Mouse (Mus musculus) limb, embryonic 14.5 days (tissue): ENCODE data around the gene Pdcd7. TPM values are rescaled to one million over a fixed set of nuclear protein-coding genes. Genes with fewer than 3 reads are reported as not detected.

Experiments
- ATAC-seq: fragments of 200-750 bp; cut with Nextera tagmentation; 2 replicates; pipeline ENCODE4 v1.8.0; 2017; ENCODE audit warnings: low read depth, moderate number of reproducible peaks, moderate TSS enrichment; ENCODE audit not compliant: low FRiP score
- DNase-seq: peaks from one replicate; pipeline ENCODE4 v3.0.0-alpha.2; 2015; ENCODE audit warnings: low spot score
- H3K27ac ChIP-seq: fragments of 300-500 bp; sonication (generic); replicated peaks from 2 replicates; pipeline ENCODE4 v1.5.1; 2014; ENCODE audit warnings: low read depth, mild to moderate bottlenecking, low read length, moderate library complexity, mixed read lengths
- H3K27me3 ChIP-seq: fragments of 300-500 bp; sonication (generic); 2 replicates; pipeline ENCODE4 v1.6.1; 2014; ENCODE audit warnings: low read length, mixed read lengths; ENCODE audit not compliant: control insufficient read depth, insufficient read depth
- H3K36me3 ChIP-seq: fragments of 300-500 bp; sonication (generic); 2 replicates; pipeline ENCODE4 v1.6.1; 2014; ENCODE audit warnings: mild to moderate bottlenecking, low read length, moderate library complexity, mixed read lengths; ENCODE audit not compliant: control insufficient read depth, insufficient read depth
- H3K4me1 ChIP-seq: fragments of 300-500 bp; sonication (generic); 2 replicates; pipeline ENCODE4 v1.6.1; 2014; ENCODE audit warnings: antibody characterized with exemption, low read length, mixed read lengths; ENCODE audit not compliant: control insufficient read depth, insufficient read depth
- H3K4me2 ChIP-seq: fragments of 300-500 bp; sonication (generic); replicated peaks from 2 replicates; pipeline ENCODE4 v1.6.1; 2014; ENCODE audit warnings: low read depth, mild to moderate bottlenecking, low read length, moderate library complexity; ENCODE audit not compliant: severe bottlenecking
- H3K4me3 ChIP-seq: fragments of 300-500 bp; sonication (generic); replicated peaks from 2 replicates; pipeline ENCODE4 v1.5.1; 2014; ENCODE audit warnings: low read length
- H3K9ac ChIP-seq: fragments of 300-500 bp; sonication (generic); 2 replicates; pipeline ENCODE4 v1.6.1; 2014; ENCODE audit warnings: mild to moderate bottlenecking, low read depth, low read length, moderate library complexity; ENCODE audit not compliant: severe bottlenecking
- H3K9me3 ChIP-seq: fragments of 300-500 bp; sonication (generic); 2 replicates; pipeline ENCODE4 v1.6.1; 2016; ENCODE audit warnings: low read length; ENCODE audit not compliant: control insufficient read depth
- POLR2A ChIP-seq: fragments of 200-500 bp; IDR thresholded peaks from 2 replicates; pipeline ENCODE4 v1.8.0; 2012; ENCODE audit warnings: inconsistent platforms, mild to moderate bottlenecking, moderate library complexity, borderline replicate concordance; ENCODE audit not compliant: insufficient read depth, insufficient read length; ENCODE audit errors: extremely low read depth
- WGBS: fragments of 180-500 bp; shearing (Covaris S2); extraction: QIAGEN DNeasy Blood & Tissue Kit; methylation state at CpG from one replicate; pipeline ENCODE4 v1.1.7; 2014; 5-methylcytosine and 5-hydroxymethylcytosine counted together
- polyA plus RNA-seq, 2 experiments: library from polyadenylated mRNA; depleted of rRNA in 1 of 2; stranded (reverse) in 1 of 2; unstranded in 1 of 2; fragments of >200 nt; fragmentation: Nextera tagmentation in 1 of 2; extraction: Ambion mirVana in 1 of 2; gene quantifications; 2 replicates each; pipeline versions ENCODE4 v1.2.1 to v1.2.3; 2012 to 2014

Gene Pdcd7
- polyA plus RNA-seq, 2 experiments: 15.7 to 16.2 TPM

DNA sequence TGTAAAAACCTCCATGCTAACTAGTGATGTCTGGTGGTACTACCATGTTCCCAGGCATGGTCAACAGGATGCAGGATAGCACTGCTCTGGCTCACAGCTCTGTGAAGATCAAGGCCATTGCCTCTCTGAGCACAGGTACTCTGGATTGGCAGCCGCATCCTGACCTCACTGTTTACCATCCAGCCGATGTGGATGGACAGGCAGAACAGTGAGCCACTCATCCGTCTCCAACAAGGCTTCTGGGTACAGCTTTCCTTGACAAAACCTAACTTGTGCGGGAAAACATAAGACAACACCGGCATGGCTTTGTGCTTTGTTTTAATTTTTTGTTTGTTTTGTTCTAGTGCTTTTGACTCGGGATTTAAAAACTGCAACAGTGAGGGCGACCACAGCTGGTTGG, 19.8 kb downstream of the Pdcd7 start:
- DNase-seq: no peak
- H3K27me3 ChIP-seq: no peaks in the 10 kb centered on the region
- peaks cover 25% of the 10 kb centered on the region for H3K36me3 ChIP-seq
- 88% methylated on average over 7 of the region's 7 CpGs for WGBS
- no peak overlapping the region for H3K27ac ChIP-seq
- H3K9me3 ChIP-seq: no peaks in the 10 kb centered on the region
- H3K4me1 ChIP-seq: no peaks in the 10 kb centered on the region
- ATAC-seq: no peak
- TF ChIP-seq POLR2A: no peak
- H3K4me2 ChIP-seq: no peak overlapping the region
- H3K4me3 ChIP-seq: no peak overlapping the region
- H3K9ac ChIP-seq: no peak overlapping the region

DNA sequence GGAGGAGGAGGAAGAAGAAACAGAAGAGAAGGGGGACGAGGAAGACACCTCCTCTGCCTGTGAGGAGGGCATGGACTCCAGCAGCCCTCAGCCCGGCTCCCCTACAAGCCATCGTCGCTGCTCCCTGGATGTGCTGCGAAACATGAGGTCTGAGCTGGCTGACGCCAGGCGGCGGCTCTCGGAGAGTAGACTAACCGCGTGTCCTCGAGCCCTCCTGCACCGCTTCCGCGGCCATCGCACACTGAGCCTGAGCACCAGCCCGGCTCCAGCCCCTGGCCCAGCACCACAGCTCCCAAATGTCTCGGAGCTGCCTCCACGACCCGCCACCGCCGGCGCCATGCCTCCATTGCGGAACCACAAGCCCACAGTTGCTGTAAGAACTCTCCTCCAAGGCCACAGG, 25.9 kb downstream of the Pdcd7 start:
- Histone ChIP-seq H3K27ac (no peak overlapping the region), H3K4me2 (no peak overlapping the region), H3K9me3 (no peaks in the 10 kb centered on the region), H3K36me3 (no peaks in the 10 kb centered on the region; the same call in 1 of the 2 replicates), H3K27me3 (no peaks in the 10 kb centered on the region), H3K9ac (no peak overlapping the region), H3K4me3 (no peak overlapping the region), H3K4me1 (no peaks in the 10 kb centered on the region)
- ATAC-seq (no peak), DNase-seq (no peak)
- 81% methylated on average over 23 of the region's 24 CpGs for WGBS
- no peak for TF ChIP-seq POLR2A

DNA sequence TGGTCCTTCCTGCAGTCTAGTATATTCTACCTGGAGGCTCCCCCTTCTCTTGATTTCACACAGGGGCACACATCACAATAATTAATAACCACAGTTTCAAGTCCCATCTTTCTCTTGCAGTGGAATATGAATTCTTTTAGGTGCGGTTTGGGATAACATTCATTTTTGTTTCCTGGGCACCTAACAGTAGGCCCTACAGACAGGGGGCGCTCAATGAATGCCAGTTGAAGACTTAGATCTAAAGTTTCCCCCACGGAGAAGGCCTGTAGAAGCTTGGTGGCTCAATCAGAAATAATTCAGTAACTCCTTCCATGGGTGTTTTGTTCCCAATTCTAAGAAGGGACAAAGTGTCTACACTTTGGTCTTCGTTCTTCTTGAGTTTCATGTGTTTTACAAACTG, 26.5 kb downstream of the Pdcd7 start:
- H3K9me3 ChIP-seq: no peaks in the 10 kb centered on the region
- no peaks in the 10 kb centered on the region; the same call in 1 of the 2 replicates for H3K36me3 ChIP-seq
- no peak overlapping the region for H3K4me2 ChIP-seq
- DNase-seq (no peak), ATAC-seq (no peak)
- no peak for TF ChIP-seq POLR2A
- H3K27me3 ChIP-seq: no peaks in the 10 kb centered on the region
- no peak overlapping the region for H3K4me3 ChIP-seq
- no peak overlapping the region for H3K27ac ChIP-seq
- H3K4me1 ChIP-seq: no peaks in the 10 kb centered on the region
- H3K9ac ChIP-seq: no peak overlapping the region
- WGBS: 76% methylated on average over 4 of the region's 4 CpGs

DNA sequence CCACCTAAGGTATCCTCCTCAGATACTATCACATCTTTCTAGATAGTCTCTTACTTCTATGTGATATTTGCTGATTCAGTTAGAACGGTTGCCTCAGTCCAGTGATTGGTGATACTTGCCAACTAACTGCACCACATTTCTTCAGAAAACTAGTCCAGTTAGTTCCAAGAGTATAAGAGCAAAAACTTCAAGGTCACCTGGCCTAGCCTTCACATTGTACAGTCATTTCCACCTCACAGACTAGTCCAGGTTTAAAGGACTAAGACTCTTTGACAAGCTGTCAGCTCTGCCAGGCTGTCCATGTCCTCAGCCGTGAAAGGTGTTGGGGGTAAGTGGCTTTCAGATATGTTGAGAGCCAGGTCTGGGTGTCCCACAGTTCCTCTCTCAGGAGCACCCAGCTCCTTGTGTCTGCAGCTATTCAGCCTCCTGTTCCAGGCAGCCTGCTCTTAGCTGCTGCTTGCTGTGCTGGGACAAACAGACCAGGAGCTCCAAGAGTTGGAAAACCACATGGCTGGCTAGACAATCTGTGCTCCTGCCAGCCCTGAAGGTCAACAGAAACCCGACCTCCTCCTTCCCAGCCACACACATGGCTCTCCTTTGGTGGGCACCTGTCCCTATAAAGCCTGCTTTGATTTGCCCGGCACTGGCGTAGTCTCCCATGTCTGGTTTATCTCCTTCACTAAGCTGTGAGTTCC, 28.7 kb downstream of the Pdcd7 start:
- H3K9ac ChIP-seq: no peak overlapping the region
- H3K36me3 ChIP-seq: no peaks in the 10 kb centered on the region; the same call in 1 of the 2 replicates
- DNase-seq (no peak), ATAC-seq (no peak)
- 50% methylated on average over 5 of the region's 5 CpGs for WGBS
- no peaks in the 10 kb centered on the region for H3K27me3 ChIP-seq
- H3K27ac ChIP-seq: no peak overlapping the region
- no peak overlapping the region for H3K4me3 ChIP-seq
- TF ChIP-seq POLR2A: no peak
- no peaks in the 10 kb centered on the region for H3K9me3 ChIP-seq
- H3K4me2 ChIP-seq: no peak overlapping the region
- H3K4me1 ChIP-seq: no peaks in the 10 kb centered on the region

DNA sequence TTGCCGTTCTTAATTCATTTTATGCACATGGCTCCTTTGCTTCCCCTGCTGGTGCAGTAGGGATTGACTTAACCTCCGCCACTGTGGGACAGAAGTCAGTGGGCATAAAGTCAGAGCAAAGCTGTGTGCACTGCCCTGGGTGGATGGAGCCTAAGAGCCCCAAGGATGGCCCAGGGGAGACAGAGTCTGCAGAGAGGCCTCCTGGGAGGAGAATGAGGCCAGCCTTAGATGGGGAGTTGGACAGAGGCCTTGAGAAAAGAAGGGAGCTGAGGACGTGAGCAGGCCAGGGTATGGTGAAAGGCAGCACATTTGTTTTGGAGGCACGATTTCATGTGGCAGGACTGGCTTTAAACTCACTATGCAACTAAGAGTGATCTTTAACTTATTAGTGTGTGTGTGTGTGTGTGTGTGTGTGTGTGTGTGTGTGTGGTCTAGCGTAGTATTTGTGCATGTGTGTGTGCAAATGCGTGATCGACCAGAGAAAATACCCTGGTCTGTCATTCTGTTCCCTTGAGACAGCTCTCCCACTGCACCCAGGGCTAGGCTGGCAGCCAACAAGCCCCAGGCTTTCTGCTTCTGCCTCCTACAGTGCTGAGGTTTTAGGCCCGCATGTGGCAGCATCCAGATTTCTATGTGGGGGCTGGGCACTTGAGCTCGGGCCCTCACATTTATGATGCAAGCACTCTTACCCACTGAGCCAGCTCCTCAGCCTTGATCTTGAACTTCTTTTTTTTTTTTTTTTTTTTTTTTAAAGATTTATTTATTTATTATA, 29.4 kb downstream of the Pdcd7 start:
- H3K4me2 ChIP-seq: no peak overlapping the region
- WGBS: 70% methylated on average over 9 of the region's 9 CpGs
- H3K27me3 ChIP-seq: no peaks in the 10 kb centered on the region
- H3K27ac ChIP-seq: no peak overlapping the region
- no peak overlapping the region for H3K4me3 ChIP-seq
- DNase-seq (no peak), ATAC-seq (no peak)
- H3K36me3 ChIP-seq: no peaks in the 10 kb centered on the region; the same call in 1 of the 2 replicates
- H3K9me3 ChIP-seq: no peaks in the 10 kb centered on the region
- TF ChIP-seq POLR2A: no peak
- no peak overlapping the region for H3K9ac ChIP-seq
- no peaks in the 10 kb centered on the region for H3K4me1 ChIP-seq
